Mouse (Mus musculus): ENCODE results near the gene Tbccd1. TPM values are rescaled to one million over a fixed set of nuclear protein-coding genes. Genes with fewer than 3 reads are reported as not detected.
A peak's percentile ranks its signal among the peaks of the same experiment; 100 is the strongest.

The Tbccd1 gene
- polyA plus RNA-seq, 1 experiment: 12.5 TPM

GRCm38 (mm10) chr16:22844061-22844801, 13.2 kb downstream of the Tbccd1 start:
- WGBS: 5% methylated on average over 26 of the region's 26 CpGs
- H3K4me1 ChIP-seq (ENCODE audit: control insufficient read depth, insufficient read depth, low read length): peaks cover 3% of the 10 kb centered on the region; the same call in 1 of the 2 replicates
- H3K4me3 ChIP-seq (replicated peaks; ENCODE audit: extremely low read depth, low read depth, low read length): peak overlapping the region; percentile 63
- peak; percentile 65 for DNase-seq
- TF ChIP-seq POLR2A (IDR thresholded peaks at IDR 0.05; ENCODE audit: borderline replicate concordance, extremely low read depth, low read depth, low read length) (no peak), CTCF (IDR thresholded peaks at IDR 0.05; ENCODE audit: insufficient read depth, low read length) (no peak)

DNA sequence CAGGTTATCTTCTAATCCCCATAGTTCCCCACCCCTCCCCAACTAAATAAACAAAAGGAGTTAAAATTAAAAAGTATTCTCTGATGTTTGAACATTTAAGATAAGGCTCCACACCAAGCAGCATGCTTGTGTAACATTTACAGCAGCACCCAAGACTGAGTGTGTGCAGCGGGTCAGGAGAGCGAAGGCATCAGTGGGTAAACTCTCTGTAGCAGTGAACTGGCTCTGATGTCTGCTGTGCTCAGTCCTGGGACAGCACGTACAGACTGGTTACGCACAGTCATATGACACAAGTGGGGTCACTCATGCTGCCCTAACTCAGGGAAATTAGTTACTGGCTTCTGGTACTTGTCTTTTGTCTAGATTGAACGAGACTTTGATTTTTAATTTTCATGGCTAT, 14.6 kb downstream of the Tbccd1 start:
- TF ChIP-seq POLR2A (IDR thresholded peaks at IDR 0.05; ENCODE audit: borderline replicate concordance, extremely low read depth, low read depth, low read length): no peak
- DNase-seq: no peak
- 83% methylated on average over 5 of the region's 5 CpGs for WGBS
- H3K4me1 ChIP-seq (ENCODE audit: control insufficient read depth, insufficient read depth, low read length): peaks cover 3% of the 10 kb centered on the region; the same call in 1 of the 2 replicates
- H3K4me3 ChIP-seq (replicated peaks; ENCODE audit: extremely low read depth, low read depth, low read length): no peak overlapping the region

DNA sequence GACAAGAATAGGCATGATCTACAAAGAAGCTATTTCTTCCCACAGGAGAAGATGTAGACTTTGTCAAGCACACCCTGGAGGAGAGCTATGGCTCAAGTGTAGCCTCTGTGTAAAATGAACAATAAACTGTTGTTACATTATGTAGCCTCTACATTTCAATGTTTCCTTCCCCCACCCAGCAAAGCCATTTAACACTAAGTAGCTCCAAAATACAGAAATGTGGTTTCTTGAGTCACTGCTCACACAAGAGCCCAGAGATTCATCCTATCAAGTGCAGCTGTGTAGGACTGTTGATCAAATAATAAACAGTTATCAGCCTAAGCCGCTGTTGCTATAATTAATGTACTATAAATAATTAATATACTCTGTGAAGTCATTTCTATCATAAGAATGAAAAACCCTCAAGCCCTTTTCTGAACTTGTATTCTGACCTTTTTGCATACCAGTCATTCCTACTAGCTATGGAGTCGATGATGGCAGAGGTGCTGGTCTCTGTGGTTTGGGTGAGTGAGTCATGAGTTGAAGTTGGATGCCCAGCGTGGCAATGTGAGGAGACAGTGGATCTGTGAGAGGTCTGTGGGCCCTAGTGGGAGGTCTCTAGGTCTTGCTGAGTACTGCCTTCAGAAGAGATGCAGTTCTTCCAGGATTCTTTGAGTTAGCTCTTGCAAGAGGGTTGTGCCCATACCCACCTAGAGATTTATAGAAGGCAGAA, 18.2 kb downstream of the Tbccd1 start:
- no peak for DNase-seq
- TF ChIP-seq POLR2A (IDR thresholded peaks at IDR 0.05; ENCODE audit: borderline replicate concordance, extremely low read depth, low read depth, low read length) (no peak), CTCF (IDR thresholded peaks at IDR 0.05; ENCODE audit: insufficient read depth, low read length) (no peak)
- no peak overlapping the region for H3K4me3 ChIP-seq (replicated peaks; ENCODE audit: extremely low read depth, low read depth, low read length)
- 82% methylated on average over 3 of the region's 3 CpGs for WGBS
- peaks cover 3% of the 10 kb centered on the region; the same call in 1 of the 2 replicates for H3K4me1 ChIP-seq (ENCODE audit: control insufficient read depth, insufficient read depth, low read length)

- Histone ChIP-seq H3K4me3 (replicated peaks; ENCODE audit: extremely low read depth, low read depth, low read length) (no peak overlapping the region), H3K4me1 (ENCODE audit: control insufficient read depth, insufficient read depth, low read length) (no peaks in the 10 kb centered on the region)
- no peak for DNase-seq
- TF ChIP-seq CTCF (IDR thresholded peaks at IDR 0.05; ENCODE audit: insufficient read depth, low read length): no peak
- TF ChIP-seq POLR2A (IDR thresholded peaks at IDR 0.05; ENCODE audit: borderline replicate concordance, extremely low read depth, low read depth, low read length): no peak
- 96% methylated on average over 3 of the region's 3 CpGs for WGBS
Measured at GRCm38 (mm10) chr16:22832932-22833525, 24.4 kb downstream of the Tbccd1 start.

- DNase-seq: no peak
- WGBS: 49% methylated on average over 8 of the region's 8 CpGs
- no peak overlapping the region for H3K4me3 ChIP-seq (replicated peaks; ENCODE audit: extremely low read depth, low read depth, low read length)
Measured at GRCm38 (mm10) chr16:22820731-22821130, 36.7 kb downstream of the Tbccd1 start.

DNA sequence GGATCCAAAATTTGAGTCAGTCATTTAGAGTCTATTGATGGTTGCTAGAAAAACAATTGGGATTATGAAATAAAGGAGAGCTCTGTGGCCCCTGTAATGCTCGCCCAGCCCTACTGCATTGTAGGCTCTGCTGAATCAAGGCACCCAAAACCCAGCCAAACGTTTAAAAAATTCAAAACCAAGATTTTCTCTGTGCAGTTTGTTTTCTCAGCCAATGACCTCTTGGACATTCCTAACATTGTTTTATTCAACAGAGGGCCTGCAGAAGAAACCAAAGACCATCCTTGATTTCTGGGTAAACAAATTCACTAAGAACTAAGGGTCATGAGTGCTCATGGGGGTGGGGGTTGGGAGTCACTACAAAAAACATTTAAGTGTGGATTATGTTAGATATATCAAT, 46.0 kb downstream of the Tbccd1 start, which contains the start of gene Crygs:
Gene Crygs, minus strand, starts transcription at position 101 of the 400 bp plus-strand sequence.
- no peak for TF ChIP-seq CTCF (IDR thresholded peaks at IDR 0.05; ENCODE audit: insufficient read depth, low read length)
- TF ChIP-seq POLR2A (IDR thresholded peaks at IDR 0.05; ENCODE audit: borderline replicate concordance, extremely low read depth, low read depth, low read length): no peak
- H3K4me1 ChIP-seq (ENCODE audit: control insufficient read depth, insufficient read depth, low read length): peaks cover 3% of the 10 kb centered on the region; the same call in 1 of the 2 replicates
- H3K4me3 ChIP-seq (replicated peaks; ENCODE audit: extremely low read depth, low read depth, low read length): no peak within 1 kb of the TSS
- WGBS: 46% methylated on average over 2 of the region's 2 CpGs
- no peak for DNase-seq

More at GRCm38 (mm10) chr16:22820731-22821130, 36.7 kb downstream of the Tbccd1 start:
- no peaks in the 10 kb centered on the region for H3K4me1 ChIP-seq (ENCODE audit: control insufficient read depth, insufficient read depth, low read length)
- TF ChIP-seq POLR2A (IDR thresholded peaks at IDR 0.05; ENCODE audit: borderline replicate concordance, extremely low read depth, low read depth, low read length) (no peak), CTCF (IDR thresholded peaks at IDR 0.05; ENCODE audit: insufficient read depth, low read length) (no peak)

DNA sequence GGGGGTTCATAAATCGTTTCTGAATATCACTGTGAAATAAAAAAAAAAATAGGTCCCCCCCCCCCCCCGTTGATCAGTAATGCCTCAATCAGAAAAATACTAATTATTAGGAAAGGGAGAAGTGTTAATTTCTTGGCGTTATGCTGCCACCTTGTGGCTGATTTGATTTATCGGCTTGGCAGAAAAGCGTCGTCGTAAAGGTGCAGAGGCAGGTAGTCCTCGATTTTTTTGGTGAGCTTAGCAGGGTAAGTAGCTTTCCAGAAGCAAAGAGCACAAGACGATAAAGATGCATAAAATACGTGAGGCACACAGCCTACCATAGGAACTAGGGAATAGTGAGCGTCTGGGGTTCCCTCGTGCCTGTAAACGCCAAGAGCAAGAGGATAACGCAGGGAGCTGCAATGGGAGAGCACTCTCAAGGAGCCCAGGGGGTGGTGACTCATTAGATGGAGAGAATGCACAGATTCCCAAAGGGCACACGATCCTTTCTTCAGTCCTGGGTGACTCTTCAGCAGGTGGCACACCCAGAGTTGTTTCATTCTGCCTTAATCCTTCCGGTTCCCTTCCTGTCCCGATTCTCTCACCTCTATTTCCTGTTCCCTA, 49.9 kb downstream of the Tbccd1 start:
- DNase-seq: peak; percentile 40
- Histone ChIP-seq H3K4me3 (replicated peaks; ENCODE audit: extremely low read depth, low read depth, low read length) (no peak overlapping the region), H3K4me1 (ENCODE audit: control insufficient read depth, insufficient read depth, low read length) (peaks cover 3% of the 10 kb centered on the region; the same call in 1 of the 2 replicates)
- 6% methylated on average over 17 of the region's 17 CpGs for WGBS
- TF ChIP-seq CTCF (IDR thresholded peaks at IDR 0.05; ENCODE audit: insufficient read depth, low read length) (peak; percentile 48), POLR2A (IDR thresholded peaks at IDR 0.05; ENCODE audit: borderline replicate concordance, extremely low read depth, low read depth, low read length) (no peak)

DNA sequence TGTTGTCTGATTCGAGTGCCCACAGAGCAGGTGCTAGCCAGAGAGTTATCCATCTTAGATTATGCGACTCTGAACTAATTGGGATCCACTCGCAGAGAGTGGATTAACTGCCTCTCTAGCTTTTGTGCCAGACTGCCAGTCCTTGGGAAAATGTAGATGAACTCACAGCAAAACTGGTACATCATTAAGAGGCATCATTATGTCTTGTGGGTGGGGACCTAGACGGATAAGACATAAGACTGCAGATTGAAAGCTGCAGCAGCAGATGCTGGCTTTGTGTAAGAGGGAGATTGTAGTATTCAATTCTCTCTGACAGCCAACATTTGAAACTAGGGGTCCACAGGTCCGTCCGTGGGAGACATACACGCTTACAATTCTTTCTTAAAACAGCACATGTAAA, 54.7 kb downstream of the Tbccd1 start:
- no peak for DNase-seq
- WGBS: 84% methylated on average over 7 of the region's 7 CpGs
- TF ChIP-seq POLR2A (IDR thresholded peaks at IDR 0.05; ENCODE audit: borderline replicate concordance, extremely low read depth, low read depth, low read length) (no peak), CTCF (IDR thresholded peaks at IDR 0.05; ENCODE audit: insufficient read depth, low read length) (no peak)

GRCm38 (mm10) chr16:22800849-22801109, 56.7 kb downstream of the Tbccd1 start:
- 53% methylated on average over 5 of the region's 5 CpGs for WGBS
- no peak for TF ChIP-seq CTCF (IDR thresholded peaks at IDR 0.05; ENCODE audit: insufficient read depth, low read length)
- TF ChIP-seq POLR2A (IDR thresholded peaks at IDR 0.05; ENCODE audit: borderline replicate concordance, extremely low read depth, low read depth, low read length): no peak
- Histone ChIP-seq H3K4me3 (replicated peaks; ENCODE audit: extremely low read depth, low read depth, low read length) (no peak overlapping the region), H3K4me1 (ENCODE audit: control insufficient read depth, insufficient read depth, low read length) (no peaks in the 10 kb centered on the region)
- DNase-seq: no peak

More for the DNA sequence above, 54.7 kb downstream of the Tbccd1 start:
- H3K4me1 ChIP-seq (ENCODE audit: control insufficient read depth, insufficient read depth, low read length): peaks cover 3% of the 10 kb centered on the region; the same call in 1 of the 2 replicates
- no peak overlapping the region for H3K4me3 ChIP-seq (replicated peaks; ENCODE audit: extremely low read depth, low read depth, low read length)

Measured in lung, adult 2 months (tissue).